Mouse (Mus musculus): ENCODE data around the gene Zfp61.

DNA sequence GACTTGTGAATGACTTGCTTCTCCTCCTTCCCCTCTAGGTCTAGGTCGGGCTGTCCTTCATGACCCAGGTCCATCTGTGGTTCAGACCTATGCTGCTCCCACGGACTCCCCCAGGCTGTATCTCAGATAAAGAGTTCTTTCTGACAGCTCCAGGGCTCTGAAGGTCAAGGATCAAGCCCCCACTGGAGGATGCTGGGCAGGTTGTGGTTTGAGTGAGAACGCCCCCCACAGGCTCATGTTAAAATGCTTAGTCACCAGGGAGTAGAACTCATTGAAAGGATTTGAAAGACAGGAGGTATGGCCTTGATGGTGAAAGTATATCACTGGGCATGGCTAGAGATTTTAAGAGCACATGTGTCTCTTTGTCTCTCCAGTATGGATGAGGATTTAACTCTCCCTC, 31.8 kb downstream of the Zfp61 start:
- TF ChIP-seq CTCF (IDR thresholded peaks at IDR 0.05; ENCODE audit: borderline replicate concordance, insufficient read depth, low read length) (no peak), POLR2A (IDR thresholded peaks at IDR 0.05; ENCODE audit: low read depth, low read length) (no peak)
